Mouse (Mus musculus): ENCODE data around the gene Elf4. TPM values are rescaled to one million over a fixed set of nuclear protein-coding genes. Genes with fewer than 3 reads are reported as not detected.

The Elf4 gene
- total and polyA plus RNA-seq, 3 experiments = 1.4 to 12.4 (median 5.3) TPM

- Histone ChIP-seq H3K9ac (ENCODE audit: insufficient read depth, low read depth) (no peak overlapping the region), H3K4me3 (replicated peaks in 1 of 3; ENCODE audit: low read depth in 2 of 3, low read length in 2 of 3, poor library complexity in 1 of 3) (no peak overlapping the region), H3K4me1 (ENCODE audit: control insufficient read depth in 1 of 2, insufficient read depth in 2 of 2) (peaks cover 3 to 5% of the 10 kb centered on the region in 2 experiments; a peak in 2 of 4 replicates), H3K36me3 (replicated peaks in 1 of 2; ENCODE audit: control insufficient read depth in 1 of 2, insufficient read depth in 1 of 2, low read length in 1 of 2) (peaks cover 43 to 78% of the 10 kb centered on the region in 2 experiments), H3K4me2 (ENCODE audit: insufficient read depth, low read depth, poor library complexity, severe bottlenecking) (no peak overlapping the region), H3K27ac (ENCODE audit: insufficient read depth, low read depth) (no peak overlapping the region), H3K79me2 (replicated peaks; ENCODE audit: control insufficient read depth, extremely low read depth, insufficient read depth, poor library complexity, severe bottlenecking) (no peaks in the 10 kb centered on the region), H3K9me3 (replicated peaks; ENCODE audit: low read length) (no peaks in the 10 kb centered on the region), H3K27me3 (replicated peaks) (no peaks in the 10 kb centered on the region)
- in situ Hi-C loops (cut with MboI; ENCODE audit: low pct_ligation_motif_present, low pct_unique_long_range_greater_than_20kb, low sequenced_read_pairs) (no loop called here), dilution Hi-C loops (cut with MboI; ENCODE audit: extremely low pct_ligation_motif_present, extremely low pct_unique_long_range_greater_than_20kb, low sequenced_read_pairs) (no loop called here)
- TF ChIP-seq SMC3 (IDR thresholded peaks at IDR 0.05; ENCODE audit: low read depth, low read length) = no peak
- no peak for TF ChIP-seq RCOR1 (conservative IDR thresholded peaks at IDR 0.05; ENCODE audit: low read depth, low read length)
- no peak for TF ChIP-seq SIN3A (IDR thresholded peaks at IDR 0.05; ENCODE audit: low read length)
- no peak for TF ChIP-seq ZC3H11A (IDR thresholded peaks at IDR 0.05; ENCODE audit: low read depth, low read length)
- no peak for TF ChIP-seq MYC (IDR thresholded peaks at IDR 0.05; ENCODE audit: low read depth, low read length)
- TF ChIP-seq NELFE (IDR thresholded peaks at IDR 0.05; ENCODE audit: low read depth, low read length) = no peak
- no peak for TF ChIP-seq USF2 (conservative IDR thresholded peaks at IDR 0.05; ENCODE audit: low read depth, low read length)
- no peak for TF ChIP-seq ZMIZ1 (IDR thresholded peaks at IDR 0.05; ENCODE audit: low read depth, low read length)
- DNase-seq (ENCODE audit: extremely low read depth) = no peak
Observed at GRCm38 (mm10) chrX:48414291-48414690, 48.6 kb downstream of the Elf4 start.

- Histone ChIP-seq H3K27ac (ENCODE audit: insufficient read depth, low read depth) (no peak overlapping the region), H3K4me1 (ENCODE audit: control insufficient read depth in 1 of 2, insufficient read depth in 2 of 2) (peaks cover 7 to 18% of the 10 kb centered on the region in 2 experiments; a peak in 2 of 4 replicates), H3K4me3 (replicated peaks in 1 of 3; ENCODE audit: low read depth in 2 of 3, low read length in 2 of 3, poor library complexity in 1 of 3) (no peak overlapping the region), H3K36me3 (replicated peaks in 1 of 2; ENCODE audit: control insufficient read depth in 1 of 2, insufficient read depth in 1 of 2, low read length in 1 of 2) (peaks cover 29 to 61% of the 10 kb centered on the region in 2 experiments), H3K27me3 (replicated peaks) (no peaks in the 10 kb centered on the region), H3K9ac (ENCODE audit: insufficient read depth, low read depth) (no peak overlapping the region), H3K79me2 (replicated peaks; ENCODE audit: control insufficient read depth, extremely low read depth, insufficient read depth, poor library complexity, severe bottlenecking) (no peaks in the 10 kb centered on the region), H3K9me3 (replicated peaks; ENCODE audit: low read length) (no peaks in the 10 kb centered on the region), H3K4me2 (ENCODE audit: insufficient read depth, low read depth, poor library complexity, severe bottlenecking) (no peak overlapping the region)
- TF ChIP-seq TCF12 (IDR thresholded peaks at IDR 0.05; ENCODE audit: low read depth, low read length) (no peak), USF1 (IDR thresholded peaks at IDR 0.05; ENCODE audit: low read depth, low read length) (no peak), RAD21 (IDR thresholded peaks at IDR 0.05; ENCODE audit: low read depth, low read length) (no peak), MXI1 (IDR thresholded peaks at IDR 0.05; ENCODE audit: low read depth, low read length) (no peak), ELF1 (IDR thresholded peaks at IDR 0.05; ENCODE audit: low read depth, low read length) (no peak), SIN3A (IDR thresholded peaks at IDR 0.05; ENCODE audit: low read length) (no peak), ZC3H11A (IDR thresholded peaks at IDR 0.05; ENCODE audit: low read depth, low read length) (no peak), ZKSCAN1 (IDR thresholded peaks at IDR 0.05; ENCODE audit: borderline replicate concordance, low read depth, low read length) (no peak), HCFC1 (IDR thresholded peaks at IDR 0.05; ENCODE audit: low read depth, low read length) (no peak), JUND (conservative IDR thresholded peaks at IDR 0.05; ENCODE audit: low read depth, low read length) (no peak), TBP (conservative IDR thresholded peaks at IDR 0.05; ENCODE audit: low read depth, low read length) (no peak), RCOR1 (conservative IDR thresholded peaks at IDR 0.05; ENCODE audit: low read depth, low read length) (no peak), POLR2AphosphoS2 (IDR thresholded peaks at IDR 0.05; ENCODE audit: low read depth, low read length) (no peak), MAX (IDR thresholded peaks at IDR 0.05; ENCODE audit: low read length) (no peak), EP300 (IDR thresholded peaks at IDR 0.05; ENCODE audit: low read length) (no peak), ETS1 (conservative IDR thresholded peaks at IDR 0.05; ENCODE audit: low read depth, low read length) (no peak)
- DNase-seq (ENCODE audit: extremely low read depth) = no peak
- in situ Hi-C loops (cut with MboI; ENCODE audit: low pct_ligation_motif_present, low pct_unique_long_range_greater_than_20kb, low sequenced_read_pairs) = no loop called here
- dilution Hi-C loops (cut with MboI; ENCODE audit: extremely low pct_ligation_motif_present, extremely low pct_unique_long_range_greater_than_20kb, low sequenced_read_pairs) = no loop called here
Observed at GRCm38 (mm10) chrX:48412629-48413028, 50.3 kb downstream of the Elf4 start.
